Mouse (Mus musculus): ENCODE results near the gene Vmn1r19. TPM values are rescaled to one million over a fixed set of nuclear protein-coding genes. Genes with fewer than 3 reads are reported as not detected.

Vmn1r19 gene
- not detected in 2 replicates for polyA plus RNA-seq (2015; fragmentation: Nextera tagmentation; extraction: Ambion mirVana)

GRCm38 (mm10) chr6:57403480-57403879 lies at the start of gene Vmn1r19:
Gene Vmn1r19 (plus strand): TSS chr6:57403780.

GRCm38 (mm10) chr6:57363627-57364026 lies 40.0 kb upstream of the Vmn1r19 start, which contains the start of gene Vmn1r17:
Gene Vmn1r17 (minus strand): TSS chr6:57363727.

GRCm38 (mm10) chr6:57395683-57396082 lies 7.9 kb upstream of the Vmn1r19 start, which contains the start of gene Vmn1r18:
Gene Vmn1r18 (minus strand): TSS chr6:57395783.

DNA sequence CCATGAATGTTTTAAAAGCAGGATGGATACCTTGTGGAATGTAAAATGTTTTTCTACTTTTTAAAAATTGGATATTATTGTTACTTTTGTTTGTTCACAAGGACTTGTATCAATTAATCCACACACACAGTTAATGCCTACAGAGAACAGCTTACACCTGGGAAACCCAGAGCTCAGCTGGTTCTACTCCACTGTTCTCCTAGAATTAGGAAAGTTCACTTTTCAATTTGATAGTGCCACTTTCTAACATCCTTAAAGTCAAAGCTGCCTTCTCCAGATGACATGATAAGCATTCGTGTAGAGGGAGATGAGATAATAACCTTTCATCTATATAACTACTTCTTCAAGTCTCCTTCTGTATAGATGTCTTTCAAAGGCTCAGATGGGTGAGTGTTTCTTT lies 25.1 kb downstream of the Vmn1r19 start, which contains the start of gene Vmn1r20:
Gene Vmn1r20 (plus strand): TSS at position 301 of the 400 bp plus-strand sequence.

Other genes starting within 250 kb of the Vmn1r19 start
- gene Vmn1r12, start 246.9 kb upstream of the Vmn1r19 start, polyA plus RNA-seq (2015; fragmentation: Nextera tagmentation; extraction: Ambion mirVana) = not detected in 2 replicates
- gene Vmn1r13, start 200.5 kb upstream of the Vmn1r19 start, polyA plus RNA-seq (2015; fragmentation: Nextera tagmentation; extraction: Ambion mirVana) = not detected in 2 replicates
- gene Vmn1r14, start 172.1 kb upstream of the Vmn1r19 start, polyA plus RNA-seq (2015; fragmentation: Nextera tagmentation; extraction: Ambion mirVana) = not detected in 2 replicates
- not detected in 2 replicates for gene Vmn1r15, start 145.8 kb upstream of the Vmn1r19 start, polyA plus RNA-seq (2015; fragmentation: Nextera tagmentation; extraction: Ambion mirVana)
- gene Vmn1r16, start 74.3 kb upstream of the Vmn1r19 start, polyA plus RNA-seq (2015; fragmentation: Nextera tagmentation; extraction: Ambion mirVana) = not detected in 2 replicates
- gene Vmn1r17, start 40.1 kb upstream of the Vmn1r19 start, polyA plus RNA-seq (2015; fragmentation: Nextera tagmentation; extraction: Ambion mirVana) = not detected in 2 replicates
- not detected in 2 replicates for gene Vmn1r18, start 8.0 kb upstream of the Vmn1r19 start, polyA plus RNA-seq (2015; fragmentation: Nextera tagmentation; extraction: Ambion mirVana)
- gene Vmn1r20, start 25.1 kb downstream of the Vmn1r19 start, polyA plus RNA-seq (2015; fragmentation: Nextera tagmentation; extraction: Ambion mirVana) = not detected in 2 replicates
- 10.6 and 10.8 TPM in 2 replicates for gene Ppm1k, start 131.7 kb downstream of the Vmn1r19 start, polyA plus RNA-seq (2015; fragmentation: Nextera tagmentation; extraction: Ambion mirVana)
- gene Herc6, start 177.2 kb downstream of the Vmn1r19 start, polyA plus RNA-seq (2015; fragmentation: Nextera tagmentation; extraction: Ambion mirVana) = 2.1 and 3.7 TPM in 2 replicates

All from neural tube, postnatal 0 days (tissue).